ENCODE assay signal across 9 mouse cellular contexts in genomic region chr17:56251136-56251829, GRCm38 (mm10). TPM values are rescaled to one million over a fixed set of nuclear protein-coding genes. Genes with fewer than 3 reads are reported as not detected.
DNase-seq lines count a peak whose midpoint lies in the region; ATAC-seq lines count a peak whose summit lies in the region.
"Had no signal": no experiment of that assay in that cellular context is flagged by ENCODE, and none has a peak within 500 bp of the region (broad histone marks: within the 10 kb centered on the region; RNA-seq: fewer than 3 reads in every experiment).

No protein-coding gene starts in this region.

- peak; percentile 78 for DNase-seq in cerebellum, adult 9-10 months
- DNase-seq in cerebellum, adult 11-12 months, result no peak
- peak; percentile 57 to 71 for DNase-seq in adrenal gland, adult 18-20 months (ENCODE audit: low spot score in 2 of 2)
- peak; percentile 51 to 81 for DNase-seq in layer of hippocampus, postnatal 25 days (ENCODE audit: extremely low spot score in 1 of 2, low spot score in 1 of 2)
- peak; percentile 64 for DNase-seq in right cerebral cortex, postnatal 4 days

- H3K36me3 ChIP-seq in hindbrain, embryonic 12.5 days, result no peaks in the 10 kb centered on the region

- no peaks in the 10 kb centered on the region for H3K9me3 ChIP-seq in hindbrain, embryonic 12.5 days (replicated peaks)

- peaks cover 11% of the 10 kb centered on the region for H3K4me1 ChIP-seq in hindbrain, embryonic 12.5 days

- H3K27me3 ChIP-seq in hindbrain, embryonic 12.5 days, result peaks cover 19% of the 10 kb centered on the region

- peak; percentile 41; the same call in 1 of the 2 replicates for ATAC-seq in erythroblast, adult 5-6 weeks (replicated peaks; ENCODE audit: low FRiP score, poor library complexity, severe bottlenecking)
- peak; percentile 44 for ATAC-seq in hindbrain, embryonic 12.5 days (ENCODE audit: low FRiP score)
- ATAC-seq in megakaryocyte progenitor cell, adult 5-6 weeks (replicated peaks; ENCODE audit: poor library complexity), result peak; percentile 48

- H3K4me2 ChIP-seq in hindbrain, embryonic 12.5 days (replicated peaks), result peak overlapping the region; percentile 5; the same call in 1 of the 2 replicates

- WGBS in hindbrain, embryonic 12.5 days, result 19% methylated on average over 6 of the region's 6 CpGs

- H3K4me3 ChIP-seq in hindbrain, embryonic 12.5 days, result no peak overlapping the region

- H3K27ac ChIP-seq in hindbrain, embryonic 12.5 days, result peak overlapping the region; percentile 44; the same call in 1 of the 2 replicates
- H3K27ac ChIP-seq: macrophage had no signal

- no peak overlapping the region for H3K9ac ChIP-seq in hindbrain, embryonic 12.5 days

RNA-seq across cellular contexts. Expression of gene Fem1a, which starts 5.3 kb away (rescaled TPM):
- 10 to 100 TPM; 29.2 to 30.2 TPM for total RNA-seq in adrenal gland, adult 18-20 months (2021)
- 2.7 TPM in 2 replicates for total RNA-seq in erythroblast, adult 5-6 weeks (2015; ENCODE audit: low replicate concordance)
- 4.9 and 5.3 TPM in 2 replicates for total RNA-seq in erythroblast, adult 5-6 weeks (2017; ENCODE audit: low replicate concordance)
- polyA plus RNA-seq in hindbrain, embryonic 12.5 days (2016; fragmentation: Nextera tagmentation; extraction: Ambion mirVana), result 19.5 and 19.8 TPM in 2 replicates
- total RNA-seq in layer of hippocampus, postnatal 25 days (2021), result 10 to 100 TPM; 36.1 to 37.0 TPM
- 15.3 and 15.9 TPM in 2 replicates for total RNA-seq in megakaryocyte progenitor cell, adult 5-6 weeks (2015)
- total RNA-seq in megakaryocyte progenitor cell, adult 5-6 weeks (2017), result 20.7 and 23.4 TPM in 2 replicates

RNA-seq across cellular contexts. Expression of gene Ticam1, which starts 25.3 kb away (rescaled TPM):
- total RNA-seq in adrenal gland, adult 18-20 months (2021), result 10 to 100 TPM; 23.1 to 26.7 TPM
- total RNA-seq in erythroblast, adult 5-6 weeks (2015; ENCODE audit: low replicate concordance), result 2.5 and 5.0 TPM in 2 replicates
- 1.3 and 2.8 TPM in 2 replicates for total RNA-seq in erythroblast, adult 5-6 weeks (2017; ENCODE audit: low replicate concordance)
- polyA plus RNA-seq in hindbrain, embryonic 12.5 days (2016; fragmentation: Nextera tagmentation; extraction: Ambion mirVana), result 2.3 and 2.5 TPM in 2 replicates
- total RNA-seq in layer of hippocampus, postnatal 25 days (2021), result 1 to 10 TPM; 5.5 to 6.0 TPM
- total RNA-seq in megakaryocyte progenitor cell, adult 5-6 weeks (2015), result 9.0 and 11.4 TPM in 2 replicates
- 3.0 and 4.1 TPM in 2 replicates for total RNA-seq in megakaryocyte progenitor cell, adult 5-6 weeks (2017)

RNA-seq across cellular contexts. Expression of gene Dpp9, which starts 32.6 kb away (rescaled TPM):
- total RNA-seq in adrenal gland, adult 18-20 months (2021), result 10 to 100 TPM; 35.8 to 37.6 TPM
- 9.8 and 11.5 TPM in 2 replicates for total RNA-seq in erythroblast, adult 5-6 weeks (2015; ENCODE audit: low replicate concordance)
- total RNA-seq in erythroblast, adult 5-6 weeks (2017; ENCODE audit: low replicate concordance), result 5.2 TPM in 2 replicates
- 38.7 and 39.2 TPM in 2 replicates for polyA plus RNA-seq in hindbrain, embryonic 12.5 days (2016; fragmentation: Nextera tagmentation; extraction: Ambion mirVana)
- total RNA-seq in layer of hippocampus, postnatal 25 days (2021), result 10 to 100 TPM; 64.7 to 67.3 TPM
- total RNA-seq in megakaryocyte progenitor cell, adult 5-6 weeks (2015), result 27.0 and 31.0 TPM in 2 replicates
- 15.7 and 19.9 TPM in 2 replicates for total RNA-seq in megakaryocyte progenitor cell, adult 5-6 weeks (2017)

RNA-seq across cellular contexts. Expression of gene Plin3, which starts 41.4 kb away (rescaled TPM):
- total RNA-seq in adrenal gland, adult 18-20 months (2021), result 10 to 100 TPM; 66.0 to 84.7 TPM
- total RNA-seq in erythroblast, adult 5-6 weeks (2015; ENCODE audit: low replicate concordance), result 3.1 and 4.0 TPM in 2 replicates
- total RNA-seq in erythroblast, adult 5-6 weeks (2017; ENCODE audit: low replicate concordance), result 5.4 and 5.9 TPM in 2 replicates
- 37.1 and 37.2 TPM in 2 replicates for polyA plus RNA-seq in hindbrain, embryonic 12.5 days (2016; fragmentation: Nextera tagmentation; extraction: Ambion mirVana)
- 10 to 100 TPM; 14.6 to 16.7 TPM for total RNA-seq in layer of hippocampus, postnatal 25 days (2021)
- total RNA-seq in megakaryocyte progenitor cell, adult 5-6 weeks (2015), result 7.3 and 8.1 TPM in 2 replicates
- 28.1 TPM in 2 replicates for total RNA-seq in megakaryocyte progenitor cell, adult 5-6 weeks (2017)

RNA-seq across cellular contexts. Expression of gene Arrdc5, which starts 48.8 kb away (rescaled TPM):
- not detected for total RNA-seq in adrenal gland, adult 18-20 months (2021)
- total RNA-seq in erythroblast, adult 5-6 weeks (2015; ENCODE audit: low replicate concordance), result not detected in 2 replicates
- not detected in 2 replicates for total RNA-seq in erythroblast, adult 5-6 weeks (2017; ENCODE audit: low replicate concordance)
- polyA plus RNA-seq in hindbrain, embryonic 12.5 days (2016; fragmentation: Nextera tagmentation; extraction: Ambion mirVana), result not detected in 2 replicates
- total RNA-seq in layer of hippocampus, postnatal 25 days (2021), result not detected
- not detected in 2 replicates for total RNA-seq in megakaryocyte progenitor cell, adult 5-6 weeks (2015)
- not detected in 2 replicates for total RNA-seq in megakaryocyte progenitor cell, adult 5-6 weeks (2017)
- polyA plus RNA-seq: macrophage had no signal
